Mouse (Mus musculus) cerebellum, adult 8-10 months (tissue): ENCODE measurements around the gene Rhox4a2.
"Not testable (repeated sequence)": the region's sequence is repeated elsewhere in the genome, so short reads cannot be mapped to it uniquely, and the experiment has no call there.

Experiments
- DNase-seq: peaks from one replicate; pipeline ENCODE4 v3.0.0; 2022

The Rhox4a2 gene

GRCm38 (mm10) chrX:37390548-37390947 is at the start of gene Rhox4a2:
Gene Rhox4a2 (plus strand): TSS chrX:37390848.
- DNase-seq: not testable (repeated sequence)

DNA sequence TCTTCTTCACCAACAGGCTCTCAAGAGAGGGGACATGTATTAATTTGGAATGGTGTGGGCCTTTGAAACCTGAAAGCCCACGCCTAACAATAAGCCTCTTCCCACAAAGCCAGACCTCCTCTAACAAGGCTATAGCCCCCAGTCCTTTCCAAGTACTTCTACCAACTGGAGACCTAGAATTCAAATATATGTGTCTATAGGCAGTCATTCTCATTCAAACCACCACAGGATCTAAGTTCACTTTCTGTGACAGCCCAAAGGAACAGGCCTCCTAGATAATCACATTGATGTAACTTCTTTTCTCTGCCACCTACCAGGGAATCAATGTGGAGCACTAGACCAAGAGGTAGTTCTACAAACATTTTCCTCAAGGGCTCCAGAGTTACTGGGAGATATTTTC is 10.9 kb upstream of the Rhox4a2 start, which contains the start of gene Rhox3a2:
Rhox3a2 (plus strand) TSS at position 301 of the 400 bp plus-strand sequence.
- DNase-seq: not testable (repeated sequence)

GRCm38 (mm10) chrX:37411767-37412166 is 21.1 kb downstream of the Rhox4a2 start, which contains the start of gene Rhox2b:
Gene Rhox2b (plus strand): TSS chrX:37412067.
- DNase-seq: not testable (repeated sequence)

DNA sequence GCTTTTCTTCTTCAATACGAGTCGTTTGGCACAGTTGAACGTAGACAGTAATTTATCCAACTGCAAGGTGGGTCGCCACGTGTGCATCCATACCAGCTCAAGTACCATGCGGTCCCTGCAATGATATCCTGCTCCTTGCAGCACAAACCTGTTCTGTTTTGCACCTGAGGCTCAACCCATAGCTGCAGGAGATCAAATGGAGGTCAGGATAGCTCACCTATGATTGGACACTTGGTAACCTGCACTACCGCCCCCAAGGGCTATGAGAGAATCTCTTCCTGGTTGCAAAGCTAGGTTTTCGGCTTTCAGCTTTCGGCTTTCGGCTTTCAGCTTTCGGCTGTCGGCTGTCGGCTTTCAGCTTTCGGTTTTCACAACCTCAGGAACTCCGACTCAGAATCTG is 41.5 kb downstream of the Rhox4a2 start, which contains the start of gene Rhox4b:
Rhox4b (plus strand) TSS at position 301 of the 400 bp plus-strand sequence.
- DNase-seq: not testable (repeated sequence)
